ENCODE assay signal across 9 mouse cellular contexts in the genomic region with DNA sequence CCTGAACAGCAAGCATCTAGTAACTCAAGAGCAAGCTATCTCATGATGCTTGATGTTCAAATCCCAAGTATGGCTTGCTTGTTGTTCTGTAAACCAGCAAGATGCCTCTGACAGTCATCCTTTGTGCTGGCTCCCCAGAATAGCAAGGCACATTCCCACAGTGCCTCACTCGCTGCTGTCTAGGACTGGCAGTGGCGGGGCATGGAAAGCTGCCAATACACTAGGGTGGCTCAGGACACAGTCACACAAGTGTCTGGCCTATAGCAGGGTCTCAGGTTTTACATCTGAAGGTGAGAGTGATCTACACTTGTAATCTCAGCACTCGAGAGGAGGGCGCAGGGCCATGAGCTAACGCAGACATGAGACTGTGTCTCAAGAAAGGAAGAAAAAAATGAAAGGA. TPM values are rescaled to one million over a fixed set of nuclear protein-coding genes. Genes with fewer than 3 reads are reported as not detected.
DNase-seq lines count a peak whose midpoint lies in the region; ATAC-seq and TF ChIP-seq lines count a peak whose summit lies in the region.
"Had no signal": no experiment of that assay in that cellular context is flagged by ENCODE, and none has a peak within 500 bp of the region (broad histone marks: within the 10 kb centered on the region; RNA-seq: fewer than 3 reads in every experiment).

No protein-coding gene starts in this region.

- TF ChIP-seq POLR2A in kidney, adult 2 months (IDR thresholded peaks at IDR 0.05; ENCODE audit: low read depth, low read length), result no peak

- peaks cover 3% of the 10 kb centered on the region; the same call in 1 of the 2 replicates for H3K36me3 ChIP-seq in kidney, adult 2 months (ENCODE audit: control insufficient read depth, insufficient read depth, low read length)
- peaks cover 96% of the 10 kb centered on the region for H3K36me3 ChIP-seq in kidney, embryonic 15.5 days
- peaks cover 84% of the 10 kb centered on the region for H3K36me3 ChIP-seq in heart, embryonic 14.5 days (ENCODE audit: control insufficient read depth, insufficient read depth, low read length)
- peaks cover 77% of the 10 kb centered on the region for H3K36me3 ChIP-seq in neural tube, embryonic 15.5 days

- no peak overlapping the region for H3K9ac ChIP-seq in kidney, embryonic 15.5 days
- H3K9ac ChIP-seq in heart, embryonic 14.5 days (ENCODE audit: low read length), result no peak overlapping the region
- no peak overlapping the region for H3K9ac ChIP-seq in neural tube, embryonic 15.5 days (replicated peaks)

- DNase-seq in kidney, adult 2 months, result peak; percentile 34
- DNase-seq in cerebellum, postnatal 14 days, result peak; percentile 64 to 67
- no peak for DNase-seq in lung, postnatal 10 days
- no peak for DNase-seq in kidney, adult 11 months
- no peak for DNase-seq in thymus, postnatal 36 days

- no peak for TF ChIP-seq CTCF in kidney, adult 2 months (conservative IDR thresholded peaks at IDR 0.05; ENCODE audit: insufficient read depth, insufficient read length, low read depth, low read length)

- WGBS in kidney, adult 2 months, result 74% methylated on average over 5 of the region's 5 CpGs
- 89% methylated on average over 5 of the region's 5 CpGs for WGBS in kidney, embryonic 15.5 days
- 36% methylated on average over 5 of the region's 5 CpGs for WGBS in heart, embryonic 14.5 days
- 65% methylated on average over 5 of the region's 5 CpGs for WGBS in neural tube, embryonic 15.5 days

- H3K4me1 ChIP-seq in kidney, adult 2 months (ENCODE audit: control insufficient read depth, insufficient read depth, low read length), result no peaks in the 10 kb centered on the region
- H3K4me1 ChIP-seq in kidney, embryonic 15.5 days, result 0 out of 2 replicates have a peak, but pooled peaks cover 3% of the 10 kb centered on the region
- peaks cover 16 to 36% of the 10 kb centered on the region in 2 experiments for H3K4me1 ChIP-seq in heart, embryonic 14.5 days (ENCODE audit: control insufficient read depth in 2 of 2, insufficient read depth in 2 of 2, low read length in 2 of 2)
- no peaks in the 10 kb centered on the region for H3K4me1 ChIP-seq in neural tube, embryonic 15.5 days

- H3K4me2 ChIP-seq in kidney, embryonic 15.5 days, result no peak overlapping the region
- H3K4me2 ChIP-seq in heart, embryonic 14.5 days (ENCODE audit: low read length), result 0 out of 2 replicates have a peak overlapping the region, but pooled peaks have one; percentile 21
- no peak overlapping the region for H3K4me2 ChIP-seq in neural tube, embryonic 15.5 days

- no peaks in the 10 kb centered on the region for H3K27me3 ChIP-seq in kidney, adult 2 months (replicated peaks; ENCODE audit: control insufficient read depth, insufficient read depth, low read length)
- no peaks in the 10 kb centered on the region for H3K27me3 ChIP-seq in kidney, embryonic 15.5 days
- H3K27me3 ChIP-seq in heart, embryonic 14.5 days (ENCODE audit: control insufficient read depth, insufficient read depth, low read length), result no peaks in the 10 kb centered on the region
- H3K27me3 ChIP-seq in neural tube, embryonic 15.5 days (replicated peaks), result no peaks in the 10 kb centered on the region

- H3K27ac ChIP-seq in kidney, adult 2 months (ENCODE audit: insufficient read depth, low read depth, low read length), result no peak overlapping the region
- H3K27ac ChIP-seq in kidney, embryonic 15.5 days, result no peak overlapping the region
- H3K27ac ChIP-seq in heart, embryonic 14.5 days (replicated peaks in 1 of 2; ENCODE audit: control insufficient read depth in 1 of 2, insufficient read depth in 1 of 2, low read depth in 2 of 2, low read length in 2 of 2), result peak overlapping the region; percentile 82 to 90
- 0 out of 2 replicates have a peak overlapping the region, but pooled peaks have one; percentile 14 for H3K27ac ChIP-seq in neural tube, embryonic 15.5 days (replicated peaks)

- H3K4me3 ChIP-seq in kidney, adult 2 months (ENCODE audit: insufficient read depth, low read depth, low read length), result no peak overlapping the region
- H3K4me3 ChIP-seq in kidney, embryonic 15.5 days (replicated peaks), result no peak overlapping the region
- no peak overlapping the region for H3K4me3 ChIP-seq in heart, embryonic 14.5 days (ENCODE audit: control insufficient read depth in 1 of 2, insufficient read depth in 1 of 2, low read depth in 1 of 2, low read length in 2 of 2)
- no peak overlapping the region for H3K4me3 ChIP-seq in neural tube, embryonic 15.5 days (replicated peaks)

- no peaks in the 10 kb centered on the region for H3K9me3 ChIP-seq in kidney, embryonic 15.5 days (replicated peaks)
- H3K9me3 ChIP-seq in heart, embryonic 14.5 days (ENCODE audit: control insufficient read depth, low read length), result no peaks in the 10 kb centered on the region
- no peaks in the 10 kb centered on the region for H3K9me3 ChIP-seq in neural tube, embryonic 15.5 days (replicated peaks)
- H3K9me3 ChIP-seq: G1E had no signal

- ATAC-seq in kidney, embryonic 15.5 days (replicated peaks; ENCODE audit: low FRiP score), result no peak
- peak; percentile 66 for ATAC-seq in heart, embryonic 14.5 days (ENCODE audit: insufficient number of reproducible peaks, insufficient read depth, low FRiP score, low read depth)
- 0 out of 2 replicates have a peak, but pooled peaks have one; percentile 38 for ATAC-seq in neural tube, embryonic 15.5 days (ENCODE audit: low FRiP score)

RNA-seq across cellular contexts. Expression of gene Kif1b, which starts 57.4 kb away (rescaled TPM):
- 31.1 and 35.8 TPM in 2 replicates for polyA plus RNA-seq in kidney, adult 2 months (2012; rRNA removed)
- polyA plus RNA-seq in kidney, embryonic 15.5 days (2015; fragmentation: Nextera tagmentation; extraction: Ambion mirVana), result 31.1 and 31.3 TPM in 2 replicates
- polyA plus RNA-seq in heart, embryonic 14.5 days (2014; fragmentation: Nextera tagmentation; extraction: Ambion mirVana), result 47.1 and 51.9 TPM in 2 replicates
- 102 and 121 TPM in 2 replicates for polyA plus RNA-seq in neural tube, embryonic 15.5 days (2015; fragmentation: Nextera tagmentation; extraction: Ambion mirVana)

Comparison
In these comparisons a context has a peak if more than half of its experiments do, and no peak if none do; other contexts are left out.
1. DNase-seq: peak in kidney, adult 2 months (single experiment) and cerebellum, postnatal 14 days (2 of 2); none in lung, postnatal 10 days (single experiment), kidney, adult 11 months (single experiment) and thymus, postnatal 36 days (0 of 2).
2. H3K27ac ChIP-seq: peak in heart, embryonic 14.5 days (2 of 2) and neural tube, embryonic 15.5 days (single experiment); none in kidney, adult 2 months (single experiment) and kidney, embryonic 15.5 days (single experiment).